Mouse (Mus musculus) cerebellum, adult 2 months (tissue): ENCODE results near the gene Gm42791.

Source experiments
- CTCF ChIP-seq: fragments of 200-500 bp; IDR thresholded peaks from 2 replicates; pipeline ENCODE4 v1.5.1; 2011; ENCODE audit warnings: low read depth, mild to moderate bottlenecking, control low read depth, low read length, moderate library complexity, borderline replicate concordance; ENCODE audit not compliant: insufficient read depth
- POLR2A ChIP-seq: fragments of 200-500 bp; IDR thresholded peaks from 2 replicates; pipeline ENCODE4 v1.6.1; 2011; ENCODE audit warnings: low read length, control low read depth, borderline replicate concordance; ENCODE audit not compliant: insufficient read depth

DNA sequence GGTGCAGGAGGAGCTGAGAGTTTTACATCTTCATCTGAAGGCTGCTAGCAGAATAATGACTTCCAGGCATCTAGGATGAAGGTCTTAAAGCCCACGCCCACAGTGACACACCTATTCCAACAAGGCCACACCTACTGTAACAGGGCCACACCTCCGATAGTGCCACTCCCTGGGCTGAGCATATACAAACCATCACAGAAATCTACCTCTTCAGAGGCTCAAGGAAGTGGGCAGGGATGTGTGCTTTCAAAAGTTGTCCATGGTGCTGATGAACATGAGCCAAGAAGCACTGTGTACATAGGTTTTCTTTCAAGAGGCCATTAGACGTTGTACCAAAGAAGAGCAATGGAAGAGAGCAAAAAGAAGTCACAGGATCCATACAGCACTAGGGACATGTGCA is 137.4 kb downstream of the Gm42791 start:
- no peak for TF ChIP-seq POLR2A
- TF ChIP-seq CTCF: no peak
